ENCODE assay signal across 15 mouse cellular contexts in genomic region chr19:50490721-50491120, GRCm38 (mm10).
"Had no signal": no experiment of that assay in that cellular context is flagged by ENCODE, and none has a peak within 500 bp of the region (broad histone marks: within the 10 kb centered on the region; RNA-seq: fewer than 3 reads in every experiment).

No protein-coding gene starts in this region.

- DNase-seq: kidney, adult 2 months; kidney, postnatal 36 days; layer of hippocampus, adult 9-11 months; layer of hippocampus, postnatal 36 days; lung, embryonic 14.5 days; lung, postnatal 10 days; lung, postnatal 4 days; right cerebral cortex, postnatal 14 days; thymus, postnatal 4 days had no signal

- H3K36me3 ChIP-seq: kidney, embryonic 15.5 days; limb, embryonic 15.5 days; liver, embryonic 12.5 days; midbrain, embryonic 10.5 days had no signal

- H3K4me2 ChIP-seq: kidney, embryonic 15.5 days; limb, embryonic 15.5 days; liver, embryonic 12.5 days; lung, embryonic 14.5 days had no signal

- ATAC-seq: intestine, embryonic 16.5 days; liver, embryonic 12.5 days had no signal

- H3K27me3 ChIP-seq: kidney, embryonic 15.5 days; limb, embryonic 15.5 days; liver, embryonic 12.5 days had no signal

- H3K9ac ChIP-seq: kidney, embryonic 15.5 days; limb, embryonic 15.5 days; liver, embryonic 12.5 days; lung, embryonic 14.5 days had no signal

- H3K9me3 ChIP-seq: kidney, embryonic 15.5 days; limb, embryonic 15.5 days; midbrain, embryonic 10.5 days had no signal

- H3K4me3 ChIP-seq: kidney, embryonic 15.5 days; limb, embryonic 15.5 days; liver, embryonic 12.5 days; midbrain, embryonic 10.5 days; myocyte had no signal

- H3K4me1 ChIP-seq: limb, embryonic 15.5 days; liver, embryonic 12.5 days had no signal

- H3K27ac ChIP-seq: limb, embryonic 15.5 days; liver, embryonic 12.5 days; midbrain, embryonic 10.5 days had no signal
